Mouse (Mus musculus): ENCODE measurements around the gene Prok2.

DNA sequence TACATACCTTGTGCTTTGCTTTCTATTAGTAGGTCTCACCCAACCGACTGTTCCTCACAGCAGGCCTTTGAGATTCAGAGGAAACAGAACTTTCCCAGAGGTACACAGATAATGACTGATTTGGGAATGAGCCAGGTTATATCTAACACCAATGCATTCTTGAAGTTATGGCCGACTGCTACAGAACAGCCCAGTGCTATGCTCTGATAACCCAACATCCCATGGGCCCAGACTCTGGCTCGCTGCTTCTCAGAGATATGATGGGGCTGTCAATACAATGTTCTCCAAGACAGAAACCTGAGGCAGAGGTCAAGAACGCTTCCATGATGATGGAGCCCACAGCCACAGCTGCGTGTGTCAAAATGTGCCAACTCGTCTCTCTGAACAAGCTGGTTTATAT is 37.7 kb downstream of the Prok2 start:
- TF ChIP-seq NELFE (IDR thresholded peaks at IDR 0.05; ENCODE audit: low read depth, low read length): no peak
- no peak for TF ChIP-seq CTCF (IDR thresholded peaks at IDR 0.05 in 2 of 3, conservative IDR thresholded peaks at IDR 0.05 in 1 of 3; ENCODE audit: control insufficient read depth in 1 of 3, insufficient read depth in 1 of 3, low read depth in 2 of 3, low read length in 3 of 3, poor library complexity in 1 of 3, severe bottlenecking in 1 of 3)
- TF ChIP-seq EP300 (IDR thresholded peaks at IDR 0.05; ENCODE audit: low read depth in 1 of 2, low read length in 2 of 2): no peak
- TF ChIP-seq TBP (IDR thresholded peaks at IDR 0.05; ENCODE audit: low read depth, low read length): no peak
- TF ChIP-seq TCF12 (IDR thresholded peaks at IDR 0.05; ENCODE audit: low read depth, low read length): no peak
- no peak for TF ChIP-seq KAT2A (conservative IDR thresholded peaks at IDR 0.05; ENCODE audit: low read depth, low read length)
- TF ChIP-seq ZKSCAN1 (IDR thresholded peaks at IDR 0.05; ENCODE audit: low read depth, low read length): no peak
- no peak for TF ChIP-seq MXI1 (IDR thresholded peaks at IDR 0.05; ENCODE audit: low read depth, low read length)
- TF ChIP-seq RAD21 (IDR thresholded peaks at IDR 0.05; ENCODE audit: low read depth, low read length): no peak
- no peak for TF ChIP-seq POLR2AphosphoS5 (IDR thresholded peaks at IDR 0.05; ENCODE audit: borderline replicate concordance, low read depth, low read length)
- no peak for TF ChIP-seq ETS1 (IDR thresholded peaks at IDR 0.05; ENCODE audit: low read depth, low read length)

All from MEL (cell line).